Mouse (Mus musculus) c-Kit-negative CD71-positive TER-119-positive erythroid progenitor cells, embryonic 14.5 days (primary cell): Measurements from ENCODE around the gene Cox6b1.

Experiments
- DNase-seq: peaks from one replicate; pipeline ENCODE4 v3.0.0-alpha.2; 2013; ENCODE audit warnings: low read depth, low spot score

Cox6b1 gene

GRCm38 (mm10) chr7:30586455-30587020 lies 39.4 kb downstream of the Cox6b1 start:
- no peak for DNase-seq

DNA sequence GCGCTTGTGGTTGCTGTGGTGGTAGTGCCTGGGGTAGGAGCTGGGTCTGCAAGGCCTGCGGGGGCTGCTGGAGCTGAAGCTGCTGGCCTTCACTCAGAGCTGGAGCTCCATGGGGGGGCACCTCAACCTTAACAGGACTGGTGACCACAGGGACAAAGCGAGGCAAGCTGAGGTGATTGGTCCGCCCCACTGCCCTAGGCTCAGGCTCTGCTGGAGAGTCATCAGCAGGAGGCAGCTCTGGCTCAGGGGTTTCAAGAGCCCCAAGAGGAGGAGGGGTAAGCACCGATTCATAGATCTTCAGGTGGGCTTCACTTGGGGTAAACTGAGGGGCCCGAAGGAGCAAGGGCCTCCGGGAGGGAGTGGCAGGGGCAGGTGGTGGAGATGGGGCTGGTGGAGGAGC lies 40.8 kb downstream of the Cox6b1 start:
- DNase-seq, result no peak

DNA sequence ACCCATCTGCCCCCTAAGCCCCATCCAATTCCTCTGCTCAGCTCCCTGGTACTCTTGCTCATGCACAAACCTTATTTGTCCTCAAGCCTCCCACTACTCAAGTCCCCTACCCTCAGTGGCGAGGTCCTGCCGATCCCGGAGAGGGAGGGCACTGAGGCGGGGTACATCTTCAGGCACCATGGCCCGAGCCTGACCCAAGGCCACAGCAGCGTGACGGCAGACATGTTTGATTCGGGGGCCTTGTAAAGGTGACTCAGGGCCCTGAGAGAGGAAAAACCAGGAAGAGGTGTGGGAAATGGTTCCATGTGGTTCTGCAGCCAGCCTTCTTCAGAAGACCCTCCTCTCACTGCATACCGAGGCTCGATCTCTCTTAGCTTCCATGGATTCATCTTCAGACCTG lies 41.6 kb downstream of the Cox6b1 start:
- no peak for DNase-seq

- no peak for DNase-seq
Observed at GRCm38 (mm10) chr7:30581547-30581946, 44.4 kb downstream of the Cox6b1 start.

DNA sequence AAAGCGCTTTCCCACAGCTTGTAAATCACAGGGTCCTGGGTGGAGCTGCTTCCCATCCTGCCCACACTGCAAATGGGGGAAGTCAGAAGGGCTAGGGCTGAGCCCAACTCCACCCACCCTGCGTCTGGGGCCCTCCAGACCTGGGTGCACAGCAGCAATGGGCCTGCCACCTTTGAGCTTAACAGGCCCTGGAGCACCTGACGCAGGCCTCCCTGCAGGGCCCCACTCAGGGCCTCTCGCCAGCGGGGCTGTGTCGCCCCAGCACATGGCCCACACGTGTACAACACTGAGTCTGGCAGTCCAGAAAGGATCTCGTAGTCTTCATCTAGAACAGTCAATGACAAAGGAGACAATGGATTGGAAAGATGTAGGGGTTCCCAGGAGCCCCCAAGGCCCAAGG lies 46.0 kb downstream of the Cox6b1 start:
- DNase-seq, result no peak

DNA sequence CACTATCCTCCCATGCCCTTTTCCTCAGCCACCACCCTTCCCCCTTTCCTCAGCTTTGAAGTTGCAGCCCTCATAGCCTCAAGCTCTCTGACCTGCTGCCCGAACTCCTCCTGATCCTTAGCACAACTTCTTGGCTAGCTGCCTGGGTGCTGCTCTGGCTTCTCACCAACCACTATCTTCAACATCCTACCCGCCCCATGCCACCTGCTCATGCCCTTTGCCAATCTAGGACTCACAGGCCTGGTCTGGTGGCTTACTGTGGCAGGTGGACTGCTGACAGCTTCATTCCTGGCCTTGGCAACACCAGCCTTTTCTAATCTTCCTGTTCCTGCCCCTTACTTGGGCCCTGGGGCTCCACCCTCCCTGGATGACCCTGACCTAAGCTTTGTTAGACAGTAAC lies 53.0 kb downstream of the Cox6b1 start:
- no peak for DNase-seq

- no peak for DNase-seq
Observed at GRCm38 (mm10) chr7:30572389-30572788, 53.6 kb downstream of the Cox6b1 start.

DNA sequence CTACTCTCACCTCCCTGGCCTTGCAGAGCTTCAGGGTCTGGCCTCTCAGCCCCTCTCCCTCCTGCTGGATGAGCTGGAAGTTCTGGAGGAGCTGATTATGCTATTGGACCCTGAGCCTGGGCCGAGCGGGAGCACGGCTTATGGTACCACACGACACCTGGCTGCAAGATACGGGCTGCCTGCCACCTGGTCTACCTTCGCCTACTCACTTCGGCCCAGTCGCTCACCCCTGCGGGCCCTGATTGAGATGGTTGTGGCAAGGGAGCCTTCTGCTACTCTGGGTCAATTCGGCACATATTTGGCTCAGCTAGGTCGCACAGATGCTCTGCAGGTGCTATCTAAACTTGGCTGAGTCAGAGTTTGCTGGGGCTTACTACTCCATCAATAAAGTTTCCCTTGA lies 58.4 kb downstream of the Cox6b1 start:
- DNase-seq, result no peak
